Mouse (Mus musculus) bone marrow macrophage, adult 2 months (primary cell): ENCODE measurements at regions not wholly inside any gene's neighbourhood (a gene's known extent, or its start where the extent isn't known, plus 50 kb on each side); places are given as distances from the start of the nearest gene placed in this dataset.

Source experiments
- CTCF ChIP-seq: IDR thresholded peaks from 2 replicates; pipeline ENCODE4 v1.5.1; 2012; ENCODE audit warnings: low read depth, mild to moderate bottlenecking, low read length, moderate library complexity
- POLR2A ChIP-seq: IDR thresholded peaks from 2 replicates; pipeline ENCODE4 v1.6.1; 2012; ENCODE audit warnings: mild to moderate bottlenecking, low read depth, low read length, borderline replicate concordance

DNA sequence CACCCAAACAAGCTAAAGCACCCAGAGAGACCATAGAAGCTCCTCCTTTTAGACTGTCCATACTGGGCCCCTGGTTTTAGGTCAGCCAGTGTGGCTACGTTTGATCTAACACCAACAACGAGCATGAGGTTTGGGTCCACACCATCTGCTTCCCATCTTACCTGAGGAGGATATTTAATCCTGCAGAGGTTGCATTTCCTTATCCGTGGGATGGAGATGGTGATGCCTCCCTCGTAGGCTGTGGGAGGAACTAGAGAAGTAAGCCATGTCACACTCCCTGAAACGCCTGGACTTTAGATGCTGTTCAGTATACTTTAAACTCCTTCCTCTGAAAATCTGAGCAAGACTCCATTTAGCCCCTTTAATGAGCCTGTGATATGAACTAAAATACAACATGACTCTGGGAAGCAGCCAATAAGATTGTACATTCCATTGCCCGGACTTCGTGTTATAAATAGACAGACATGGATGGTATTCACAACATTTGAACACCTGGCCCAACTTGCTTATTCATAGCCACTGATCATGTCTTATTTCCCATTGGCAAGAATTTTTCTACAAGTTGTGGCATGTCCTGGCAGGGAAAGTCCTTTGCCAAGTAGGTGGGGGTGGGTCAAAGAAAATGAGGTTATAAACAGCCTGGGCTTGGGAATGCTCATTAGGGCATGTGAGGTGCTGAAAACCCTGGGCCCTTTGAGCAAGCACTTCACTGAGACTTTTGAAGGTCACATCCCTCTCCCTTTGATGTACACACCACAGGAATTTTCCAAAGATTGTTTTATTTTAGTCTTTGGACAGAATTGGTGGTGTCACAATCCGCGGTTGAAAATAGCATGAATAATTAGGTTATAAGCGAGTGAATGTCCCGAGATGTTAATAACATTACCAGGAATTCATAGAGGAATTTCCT lies 89.7 kb upstream of the Pgrmc2 start:
- TF ChIP-seq POLR2A, result no peak
- no peak for TF ChIP-seq CTCF
